Mouse (Mus musculus): ENCODE data around the gene Trpv2. TPM values are rescaled to one million over a fixed set of nuclear protein-coding genes. Genes with fewer than 3 reads are reported as not detected.
"Not testable (repeated sequence)": the region's sequence is repeated elsewhere in the genome, so short reads cannot be mapped to it uniquely, and the experiment has no call there.

The Trpv2 gene
- polyA plus RNA-seq, 1 experiment from 2014 or later, result 3.4 TPM

DNA sequence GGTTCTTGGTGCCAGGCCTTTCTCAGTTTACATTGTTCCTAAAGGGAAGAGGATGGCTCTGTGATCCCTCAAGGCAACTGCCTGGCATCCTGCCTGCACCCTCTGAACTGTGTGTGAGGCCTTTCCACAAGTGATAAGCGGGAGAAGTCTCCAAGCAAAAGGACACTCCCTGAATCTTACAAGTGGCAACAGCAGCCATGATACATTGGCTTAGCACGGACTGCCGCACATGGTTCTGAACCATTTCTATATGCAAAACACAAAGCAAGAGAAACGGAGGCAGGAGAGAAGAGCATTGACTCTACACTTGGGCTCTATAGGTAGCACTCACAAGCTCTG, 71.0 kb downstream of the Trpv2 start:
- Histone ChIP-seq H3K27me3 (replicated peaks) (no peaks in the 10 kb centered on the region), H3K27ac (replicated peaks) (peak overlapping the region; percentile 94), H3K36me3 (no peaks in the 10 kb centered on the region), H3K4me3 (peak overlapping the region; percentile 89), H3K4me1 (peaks cover 89% of the 10 kb centered on the region), H3K9me3 (no peaks in the 10 kb centered on the region), H3K4me2 (peak overlapping the region; percentile 91), H3K9ac (peak overlapping the region; percentile 94)
- no peak for ATAC-seq (ENCODE audit: extremely low read depth, insufficient number of reproducible peaks, low FRiP score, low TSS enrichment)
- 43% methylated on average over 4 of the region's 4 CpGs for WGBS

DNA sequence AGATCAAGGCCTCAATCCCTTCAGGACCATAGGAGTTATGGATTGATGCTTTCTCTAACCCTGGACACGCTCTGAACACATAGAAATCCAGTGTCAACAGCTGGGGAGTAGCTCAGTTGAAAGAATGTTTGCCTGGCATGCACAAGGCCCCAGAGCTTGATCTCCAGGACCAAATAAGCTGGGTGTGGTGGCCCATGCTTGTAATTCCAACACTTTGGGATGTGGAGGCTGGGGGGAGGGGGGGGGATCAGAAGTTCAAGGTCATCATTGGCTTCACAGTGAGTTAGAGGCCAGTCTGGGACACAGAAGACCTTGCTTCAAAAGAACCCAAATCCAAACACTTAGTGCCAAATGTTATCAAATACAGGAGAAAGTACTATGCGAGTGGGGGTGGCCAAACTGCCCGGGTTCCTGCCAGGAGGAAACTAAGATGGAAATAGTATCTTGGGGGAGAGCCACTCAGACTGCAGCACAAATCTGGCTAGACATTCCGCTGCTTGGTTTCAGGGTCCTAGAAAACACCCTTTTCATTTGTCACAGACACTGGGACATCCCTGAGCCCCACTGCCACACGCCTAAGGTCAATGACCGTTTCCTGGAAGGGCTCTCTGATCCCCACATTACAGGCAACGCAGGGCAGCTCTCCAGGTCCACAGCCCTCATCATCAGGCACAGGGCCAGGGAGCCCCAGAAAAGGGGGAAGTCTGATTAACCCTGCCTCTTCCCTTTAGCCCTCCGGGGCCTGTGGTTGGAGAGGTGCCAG, 71.6 kb downstream of the Trpv2 start:
- Histone ChIP-seq H3K9ac (peak overlapping the region; percentile 94), H3K27ac (replicated peaks) (peak overlapping the region; percentile 94), H3K9me3 (no peaks in the 10 kb centered on the region), H3K4me3 (peak overlapping the region; percentile 89), H3K36me3 (peaks cover 3% of the 10 kb centered on the region; the same call in 1 of the 2 replicates), H3K4me2 (peak overlapping the region; percentile 91), H3K27me3 (replicated peaks) (no peaks in the 10 kb centered on the region), H3K4me1 (peaks cover 88% of the 10 kb centered on the region)
- ATAC-seq (ENCODE audit: extremely low read depth, insufficient number of reproducible peaks, low FRiP score, low TSS enrichment), result no peak
- WGBS, result 10% methylated on average over 8 of the region's 8 CpGs

DNA sequence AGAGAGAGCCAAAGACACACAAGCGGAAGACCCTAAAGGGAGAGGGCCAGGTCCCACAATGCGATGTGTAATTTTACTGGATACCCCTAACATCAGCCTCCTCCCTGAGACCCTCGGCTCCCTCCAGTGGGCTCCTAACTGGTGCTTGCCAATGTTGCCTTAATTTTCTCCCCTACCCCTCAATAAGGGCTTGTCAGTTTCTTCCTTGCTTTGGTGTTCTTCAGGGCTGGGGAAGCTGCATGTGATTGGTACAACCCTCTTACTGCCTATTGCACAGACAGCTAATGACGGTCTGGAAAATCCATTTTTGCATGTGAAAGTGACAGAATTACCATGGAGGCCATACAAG, 72.2 kb downstream of the Trpv2 start:
- WGBS, result 24% methylated on average over 4 of the region's 4 CpGs
- no peaks in the 10 kb centered on the region for H3K9me3 ChIP-seq
- H3K36me3 ChIP-seq, result peaks cover 6% of the 10 kb centered on the region; the same call in 1 of the 2 replicates
- peak overlapping the region; percentile 94 for H3K27ac ChIP-seq (replicated peaks)
- ATAC-seq (ENCODE audit: extremely low read depth, insufficient number of reproducible peaks, low FRiP score, low TSS enrichment), result no peak
- peak overlapping the region; percentile 89 for H3K4me3 ChIP-seq
- H3K9ac ChIP-seq, result peak overlapping the region; percentile 94
- peaks cover 83% of the 10 kb centered on the region for H3K4me1 ChIP-seq
- peak overlapping the region; percentile 91 for H3K4me2 ChIP-seq
- H3K27me3 ChIP-seq (replicated peaks), result no peaks in the 10 kb centered on the region

DNA sequence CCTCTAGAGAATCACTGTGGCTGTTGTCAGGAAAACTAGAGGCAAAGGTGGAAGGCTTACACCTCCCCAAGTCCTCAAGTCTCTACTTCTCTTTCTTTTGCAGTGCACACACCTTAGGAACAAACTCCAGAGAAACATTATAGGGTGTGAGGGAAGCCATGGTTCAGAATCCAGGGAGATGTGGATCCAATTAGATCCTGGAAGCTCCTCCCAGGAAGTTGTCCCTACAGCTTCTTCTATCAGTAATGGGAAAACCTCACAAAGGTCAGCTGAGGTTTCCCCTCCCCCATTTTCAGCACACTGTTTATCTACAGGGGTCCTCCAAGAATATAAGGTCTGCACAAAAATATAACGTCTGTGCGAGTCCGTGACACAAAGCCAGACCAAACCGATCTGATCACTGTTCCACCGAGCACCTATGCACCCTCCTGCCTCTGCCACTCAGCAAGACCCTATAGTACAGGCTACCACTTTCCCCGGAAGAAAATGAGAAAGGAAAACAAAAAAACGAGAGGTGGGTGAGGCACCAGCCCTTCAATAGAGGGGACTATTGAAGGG, 72.8 kb downstream of the Trpv2 start:
- H3K4me2 ChIP-seq, result peak overlapping the region; percentile 91
- peak overlapping the region; percentile 89 for H3K4me3 ChIP-seq
- peaks cover 11% of the 10 kb centered on the region; the same call in 1 of the 2 replicates for H3K36me3 ChIP-seq
- peaks cover 77% of the 10 kb centered on the region for H3K4me1 ChIP-seq
- 29% methylated on average over 7 of the region's 7 CpGs for WGBS
- H3K9me3 ChIP-seq, result no peaks in the 10 kb centered on the region
- peak overlapping the region; percentile 94 for H3K27ac ChIP-seq (replicated peaks)
- peak overlapping the region; percentile 94 for H3K9ac ChIP-seq
- no peak for ATAC-seq (ENCODE audit: extremely low read depth, insufficient number of reproducible peaks, low FRiP score, low TSS enrichment)
- no peaks in the 10 kb centered on the region for H3K27me3 ChIP-seq (replicated peaks)

DNA sequence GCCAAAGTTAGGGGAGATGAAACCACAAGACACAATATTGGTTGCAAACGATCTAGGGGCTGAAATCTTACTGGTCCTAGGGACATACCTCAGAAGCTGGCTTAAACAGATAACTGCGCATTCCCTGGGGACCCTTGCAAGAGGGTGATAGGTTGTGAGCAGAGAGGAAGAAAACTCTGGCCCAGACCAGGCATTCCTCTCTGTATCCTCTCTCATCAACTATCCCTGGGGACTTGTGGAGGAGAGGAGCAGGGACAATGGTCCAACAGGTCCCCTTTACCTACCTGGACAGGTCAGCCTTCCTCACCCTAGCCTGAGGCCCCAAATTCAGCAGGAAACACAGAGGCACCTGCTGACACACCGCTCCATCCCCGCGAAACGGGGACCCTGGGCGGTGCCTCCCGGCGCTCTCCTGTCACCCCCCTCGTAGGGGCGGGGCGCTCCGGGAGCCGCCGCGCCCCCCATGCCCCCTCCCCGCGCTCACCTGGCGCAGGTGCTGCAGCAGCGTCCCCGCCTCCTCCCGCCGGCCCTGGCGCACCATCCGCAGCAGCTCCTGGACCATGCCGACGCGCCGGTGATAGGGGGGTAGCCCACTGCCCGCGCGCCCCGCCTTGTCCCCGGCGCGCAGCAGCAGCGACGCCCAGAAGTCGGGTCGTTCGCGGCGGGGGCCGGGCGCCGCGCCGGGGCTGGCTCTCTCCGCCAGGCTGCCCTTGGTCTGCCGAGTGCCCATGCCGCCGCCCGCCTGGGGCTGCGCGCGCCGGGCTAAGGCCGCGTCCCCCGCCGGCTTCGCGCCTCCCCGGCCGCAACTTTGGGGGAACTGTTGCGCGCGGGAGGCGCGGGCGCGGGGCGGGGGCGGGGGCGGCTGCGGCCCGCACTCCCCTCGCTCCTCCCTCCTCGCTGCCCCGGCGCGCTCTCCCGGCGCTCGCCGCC, 73.6 kb downstream of the Trpv2 start, which contains the start of gene Lrrc75a:
Lrrc75a (minus strand) TSS at position 863 of the 930 bp plus-strand sequence.
- peak; percentile 26 for ATAC-seq (ENCODE audit: extremely low read depth, insufficient number of reproducible peaks, low FRiP score, low TSS enrichment)
- Histone ChIP-seq H3K36me3 (peaks cover 19% of the 10 kb centered on the region), H3K4me3 (peak within 1 kb of the TSS; percentile 89), H3K9ac (peak within 1 kb of the TSS; percentile 94), H3K9me3 (no peaks in the 10 kb centered on the region), H3K4me1 (peaks cover 68% of the 10 kb centered on the region), H3K4me2 (peak within 1 kb of the TSS; percentile 91), H3K27me3 (replicated peaks) (no peaks in the 10 kb centered on the region), H3K27ac (replicated peaks) (peak within 1 kb of the TSS; percentile 94)
- 1% methylated on average over 63 of the region's 86 CpGs for WGBS

DNA sequence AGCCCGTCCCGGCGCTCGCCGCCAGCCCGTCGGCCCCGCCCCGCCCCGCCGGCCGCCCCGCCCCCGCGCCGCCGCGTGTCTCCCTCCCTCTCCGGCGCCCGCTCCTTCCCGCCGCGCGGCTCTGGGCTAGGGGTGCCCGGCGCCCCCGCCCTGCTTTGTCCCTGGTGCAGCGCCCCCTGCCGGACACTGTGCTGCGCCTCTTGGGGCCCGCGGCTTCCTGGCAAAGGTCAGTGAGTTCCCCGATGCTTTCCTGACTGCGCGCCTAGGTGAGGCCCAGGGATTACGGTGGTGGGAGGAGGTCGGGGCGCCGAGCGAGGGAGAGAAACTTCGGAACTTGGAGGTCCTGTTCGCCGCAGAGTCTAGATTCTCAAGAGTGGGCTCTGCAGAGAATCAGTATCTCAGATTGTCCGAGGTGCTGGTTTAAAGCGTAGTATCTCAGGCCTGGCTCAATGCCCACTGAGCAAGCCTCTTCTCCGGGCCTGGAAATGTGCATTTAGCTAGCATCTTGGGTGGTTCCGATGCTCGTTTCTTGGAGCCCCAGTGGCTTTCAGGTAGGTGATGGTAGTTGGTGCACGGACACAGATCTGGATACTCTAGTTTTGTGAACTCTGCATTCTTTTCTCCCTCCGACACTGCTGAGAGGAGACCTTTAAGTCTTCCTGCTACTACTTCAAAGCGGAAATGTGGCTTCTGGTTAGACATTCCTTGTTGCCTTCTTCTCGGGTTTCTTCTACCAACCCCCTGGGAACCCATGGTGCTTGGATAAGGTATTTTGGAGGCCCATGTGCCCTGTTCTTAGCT, 74.5 kb downstream of the Trpv2 start, which contains the start of gene Mmgt2:
Mmgt2 (plus strand) TSS at position 74 of the 801 bp plus-strand sequence.
- Histone ChIP-seq H3K4me3 (peak within 1 kb of the TSS; percentile 89), H3K9ac (peak within 1 kb of the TSS; percentile 94), H3K36me3 (peaks cover 25% of the 10 kb centered on the region), H3K27ac (replicated peaks) (peak within 1 kb of the TSS; percentile 94), H3K9me3 (no peaks in the 10 kb centered on the region), H3K27me3 (replicated peaks) (no peaks in the 10 kb centered on the region), H3K4me1 (peaks cover 59% of the 10 kb centered on the region), H3K4me2 (peak within 1 kb of the TSS; percentile 91)
- under 1% methylated on average over 29 of the region's 53 CpGs for WGBS
- ATAC-seq (ENCODE audit: extremely low read depth, insufficient number of reproducible peaks, low FRiP score, low TSS enrichment), result peak; percentile 86

DNA sequence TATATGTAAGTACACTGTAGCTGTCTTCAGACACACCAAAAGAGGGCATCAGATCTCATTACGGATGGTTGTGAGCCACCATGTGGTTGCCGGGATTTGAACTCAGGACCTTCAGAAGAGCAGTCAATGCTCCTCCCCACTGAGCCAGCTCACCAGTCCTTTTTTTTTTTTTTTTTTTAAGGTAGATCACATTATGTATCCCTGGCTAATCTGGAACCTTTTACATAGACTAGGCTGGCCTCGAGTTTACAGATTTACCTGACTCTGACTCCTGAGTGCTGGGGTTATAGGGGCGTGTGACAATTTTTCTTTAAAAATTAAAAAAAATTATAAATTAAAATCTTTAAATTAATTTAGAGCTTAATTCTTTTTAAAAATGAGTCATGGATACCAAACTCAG, 75.5 kb downstream of the Trpv2 start:
- Histone ChIP-seq H3K36me3 (peaks cover 29% of the 10 kb centered on the region), H3K4me2 (peak overlapping the region; percentile 91), H3K27ac (replicated peaks) (peak overlapping the region; percentile 94; the same call in 1 of the 2 replicates), H3K4me3 (peak overlapping the region; percentile 89), H3K4me1 (peaks cover 59% of the 10 kb centered on the region), H3K9ac (peak overlapping the region; percentile 94)
- not testable (repeated sequence) for H3K9me3 ChIP-seq; ATAC-seq (ENCODE audit: extremely low read depth, insufficient number of reproducible peaks, low FRiP score, low TSS enrichment); H3K27me3 ChIP-seq (replicated peaks)
- 82% methylated on average over 4 of the region's 4 CpGs for WGBS

Other genes starting within 250 kb of the Trpv2 start
- gene Pigl, start 116.0 kb upstream of the Trpv2 start, polyA plus RNA-seq (2015; fragmentation: Nextera tagmentation; extraction: Ambion mirVana), result 8.5 TPM in 2 replicates
- 101 and 107 TPM in 2 replicates for gene Ncor1, start 115.9 kb upstream of the Trpv2 start, polyA plus RNA-seq (2015; fragmentation: Nextera tagmentation; extraction: Ambion mirVana)
- gene Cenpv, start 35.2 kb upstream of the Trpv2 start, polyA plus RNA-seq (2015; fragmentation: Nextera tagmentation; extraction: Ambion mirVana), result 16.4 and 16.7 TPM in 2 replicates
- 2,701 and 2,883 TPM in 2 replicates for gene Ubb, start 23.3 kb upstream of the Trpv2 start, polyA plus RNA-seq (2015; fragmentation: Nextera tagmentation; extraction: Ambion mirVana)
- gene Lrrc75a, start 74.0 kb downstream of the Trpv2 start, polyA plus RNA-seq (2015; fragmentation: Nextera tagmentation; extraction: Ambion mirVana), result 14.3 and 17.0 TPM in 2 replicates
- 42.8 and 53.9 TPM in 2 replicates for gene Mmgt2, start 74.2 kb downstream of the Trpv2 start, polyA plus RNA-seq (2015; fragmentation: Nextera tagmentation; extraction: Ambion mirVana)
- 3.6 and 3.8 TPM in 2 replicates for gene Zfp287, start 157.4 kb downstream of the Trpv2 start, polyA plus RNA-seq (2015; fragmentation: Nextera tagmentation; extraction: Ambion mirVana)
- not detected in 2 replicates for gene Gm10428, start 178.6 kb downstream of the Trpv2 start, polyA plus RNA-seq (2015; fragmentation: Nextera tagmentation; extraction: Ambion mirVana)
- gene Zfp286, start 215.0 kb downstream of the Trpv2 start, polyA plus RNA-seq (2015; fragmentation: Nextera tagmentation; extraction: Ambion mirVana), result 9.9 and 10.2 TPM in 2 replicates
- 5.7 and 5.8 TPM in 2 replicates for gene Trim16, start 245.7 kb downstream of the Trpv2 start, polyA plus RNA-seq (2015; fragmentation: Nextera tagmentation; extraction: Ambion mirVana)

Data from heart, embryonic 13.5 days (tissue).